Mouse (Mus musculus) urinary bladder, postnatal 36 days (tissue): ENCODE measurements around the gene Dck.

Experiments
- DNase-seq, 2 experiments: peaks; one replicate each; pipeline ENCODE4 v3.0.0; 2022; ENCODE audit warnings: low spot score in 2 of 2, mixed read lengths in 1 of 2

The Dck gene

DNA sequence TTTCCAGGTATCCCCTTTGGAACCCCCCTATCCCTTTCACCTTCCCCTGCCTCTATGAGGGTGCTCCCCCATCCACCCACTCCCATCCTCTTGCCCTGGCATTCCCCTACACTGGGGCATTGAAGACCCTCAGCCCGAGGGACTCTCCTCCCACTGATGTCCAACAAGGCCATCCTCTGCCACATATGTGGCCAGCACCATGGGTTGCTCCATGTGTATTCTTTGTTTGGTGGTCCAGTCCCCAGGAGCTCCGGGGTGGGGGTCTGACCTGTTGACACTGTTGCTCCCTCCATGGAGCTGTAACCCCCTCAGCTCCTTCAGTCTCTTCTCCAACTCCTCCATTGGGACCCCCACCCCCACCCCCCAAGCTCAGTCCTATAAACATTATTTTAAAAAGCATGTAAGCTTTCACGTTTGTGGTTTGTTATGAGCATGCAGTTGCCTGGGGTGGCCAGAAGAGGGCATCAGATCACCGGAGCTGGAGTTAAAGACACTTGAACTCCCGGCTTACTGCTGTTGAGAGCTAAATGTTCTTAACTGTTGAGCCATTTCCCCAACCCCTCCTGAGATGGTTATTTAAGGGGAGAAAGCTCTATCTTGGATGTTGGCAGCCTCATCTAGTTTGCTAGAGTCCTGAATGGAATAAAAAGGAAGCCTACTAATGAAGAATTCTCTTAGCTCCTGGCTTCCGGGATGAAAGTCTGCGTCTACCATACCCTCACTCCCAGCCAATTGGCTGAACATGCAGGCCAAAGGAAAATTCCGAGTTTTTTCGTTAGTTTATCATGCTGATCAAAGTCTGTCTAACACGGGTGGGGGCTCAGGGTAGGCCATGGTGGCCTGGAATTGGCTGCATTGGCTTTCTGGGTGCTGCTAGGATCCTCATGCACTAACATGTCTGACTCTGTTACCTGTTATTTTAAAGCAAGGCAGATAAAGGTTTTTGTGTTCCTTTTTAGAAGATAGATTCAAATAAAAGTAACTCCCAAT, 26.8 kb downstream of the Dck start:
- DNase-seq: peak; percentile 6 to 47

DNA sequence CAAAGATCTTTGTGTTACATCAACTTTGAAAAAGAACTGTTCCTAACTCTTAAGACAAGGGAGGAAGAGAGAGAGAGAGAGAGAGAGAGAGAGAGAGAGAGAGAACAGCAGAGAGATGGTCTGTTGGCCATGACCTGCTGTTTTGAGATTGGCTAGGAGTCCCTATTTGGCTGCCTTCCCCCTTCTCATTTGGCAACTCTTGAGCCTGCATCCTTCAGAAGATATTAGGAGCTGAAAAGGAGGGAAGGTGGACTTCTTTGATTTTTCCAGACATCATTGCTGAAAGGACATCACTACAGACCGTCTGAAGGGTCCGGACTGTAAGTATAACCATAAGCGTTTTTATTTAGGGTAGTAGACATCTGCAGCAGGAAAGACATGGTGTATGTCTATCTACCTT, 28.9 kb downstream of the Dck start:
- DNase-seq: no peak

DNA sequence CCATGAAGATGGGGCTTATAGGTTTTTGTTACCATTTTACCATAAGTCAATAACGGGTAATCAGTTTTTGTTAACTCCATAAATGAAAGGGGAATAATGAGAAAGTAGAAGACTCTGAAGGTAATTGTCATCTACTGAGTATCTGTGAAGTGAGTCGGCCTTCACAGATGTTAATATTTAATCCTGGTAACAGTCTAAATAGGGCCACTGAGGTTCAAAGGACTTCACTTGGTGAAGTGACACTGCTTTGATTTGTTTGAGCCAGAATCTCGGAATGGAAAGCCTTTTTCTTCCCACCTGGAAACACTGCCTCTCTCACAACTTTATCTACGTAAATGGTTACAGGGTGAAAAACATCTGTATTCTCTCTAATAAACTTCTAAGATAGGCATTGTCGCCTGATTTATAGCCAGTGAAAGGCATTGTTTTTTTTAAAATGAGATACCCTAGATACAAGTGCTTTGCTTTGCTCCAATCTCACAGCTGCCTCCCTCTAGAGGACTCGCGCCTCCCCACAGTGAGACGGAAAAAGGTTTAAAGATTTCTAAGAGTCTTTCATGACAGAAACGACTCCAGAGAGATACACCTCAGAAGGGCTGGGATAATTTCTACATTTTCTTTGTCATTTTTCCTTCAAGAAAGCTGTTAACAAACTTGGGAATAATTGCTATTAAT, 31.3 kb downstream of the Dck start:
- no peak for DNase-seq

DNA sequence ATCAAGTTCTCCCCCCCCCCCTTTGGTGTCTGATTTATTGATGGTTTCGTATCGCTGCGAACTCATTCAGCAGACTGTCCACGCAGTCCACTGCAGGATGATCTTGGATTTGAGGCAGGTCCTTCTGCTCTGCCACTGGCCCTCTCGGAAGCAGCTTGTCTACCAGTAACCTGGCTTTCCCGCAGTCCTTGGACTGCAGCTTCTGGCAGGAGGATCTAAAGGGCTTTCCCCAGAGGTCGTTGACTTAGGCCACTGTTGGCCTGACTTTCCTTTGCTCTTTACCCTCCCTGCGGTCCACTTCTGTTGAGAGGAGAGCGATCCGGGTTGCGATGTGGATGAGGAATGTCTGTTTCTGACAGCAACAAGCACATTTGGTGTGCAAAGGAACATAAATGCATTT, 31.8 kb downstream of the Dck start:
- DNase-seq: no peak

DNA sequence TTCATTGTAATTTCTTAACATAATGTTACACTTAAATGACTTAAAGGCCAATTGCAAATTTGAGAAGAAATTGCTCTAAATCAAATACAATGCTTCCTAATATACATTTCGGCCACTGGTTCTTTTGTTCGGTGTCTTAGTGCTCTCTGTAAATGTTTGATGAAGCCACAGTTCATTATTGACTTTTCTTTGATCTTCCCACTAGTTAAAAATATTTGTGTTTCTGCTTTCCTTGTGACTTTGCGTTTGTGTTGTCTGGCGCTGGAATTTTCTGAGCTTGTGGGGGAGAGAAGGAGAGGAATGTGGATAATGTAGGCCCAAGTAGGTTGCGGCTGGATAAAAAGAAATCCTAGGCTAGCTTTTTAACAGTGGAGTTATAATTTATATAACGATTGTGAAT, 32.3 kb downstream of the Dck start:
- no peak for DNase-seq

DNA sequence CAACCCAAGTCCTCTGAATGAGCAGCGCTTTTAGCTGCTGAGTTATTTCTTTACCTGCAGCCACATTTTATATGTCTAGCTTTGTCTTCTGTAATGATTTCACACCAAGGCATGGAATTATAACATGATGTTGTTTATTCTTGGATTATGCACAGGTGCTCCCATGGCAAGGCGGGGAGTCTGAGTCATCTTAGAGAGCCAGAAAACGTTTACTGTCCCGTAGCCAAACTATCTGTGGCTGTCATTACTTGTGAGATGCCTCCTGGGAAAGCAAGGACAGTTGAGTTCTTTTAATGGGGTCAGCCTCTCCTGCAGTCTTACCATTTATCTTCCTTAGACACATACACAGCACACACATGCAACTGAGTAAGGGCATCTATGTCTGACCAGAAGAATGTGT, 40.8 kb downstream of the Dck start:
- no peak for DNase-seq

DNA sequence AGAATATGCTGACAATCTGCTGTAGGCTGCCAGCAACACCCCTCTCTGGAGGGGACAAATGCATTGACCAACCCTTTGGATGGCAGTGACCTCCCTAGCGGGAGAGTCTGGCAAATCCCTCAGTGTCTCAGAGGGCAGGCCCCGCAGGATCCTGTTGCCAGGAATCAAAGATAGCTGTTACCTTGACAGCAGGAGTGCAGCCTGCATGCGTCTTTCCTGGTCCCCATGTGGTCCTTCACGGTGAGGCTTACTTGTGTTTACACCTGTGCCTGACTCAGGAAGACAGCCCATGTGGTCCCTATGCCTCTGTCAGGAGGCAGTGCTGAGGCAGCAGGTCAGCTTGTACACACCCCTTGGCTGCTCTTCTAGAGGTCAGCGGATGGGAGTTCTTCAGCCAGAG, 41.5 kb downstream of the Dck start:
- no peak for DNase-seq

DNA sequence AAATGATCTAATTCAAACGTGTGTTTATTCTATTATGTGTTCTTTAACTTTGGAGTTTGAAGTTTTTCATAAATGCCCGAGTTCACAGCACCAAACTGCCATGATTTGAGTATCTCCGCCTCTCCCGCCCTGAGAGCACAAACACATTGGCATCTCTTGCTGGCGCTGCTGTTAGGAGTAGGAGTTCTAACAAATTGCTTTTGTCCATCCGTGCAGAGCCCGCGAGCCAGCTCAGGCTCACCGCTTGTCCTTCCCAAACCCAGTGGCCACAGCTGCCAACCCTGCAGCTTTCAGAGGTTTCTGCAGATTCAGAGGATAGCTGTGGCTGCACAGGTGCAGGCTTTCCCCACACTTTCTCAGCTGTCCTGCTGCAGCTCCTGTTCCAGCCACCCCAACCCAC, 42.5 kb downstream of the Dck start:
- no peak for DNase-seq

DNA sequence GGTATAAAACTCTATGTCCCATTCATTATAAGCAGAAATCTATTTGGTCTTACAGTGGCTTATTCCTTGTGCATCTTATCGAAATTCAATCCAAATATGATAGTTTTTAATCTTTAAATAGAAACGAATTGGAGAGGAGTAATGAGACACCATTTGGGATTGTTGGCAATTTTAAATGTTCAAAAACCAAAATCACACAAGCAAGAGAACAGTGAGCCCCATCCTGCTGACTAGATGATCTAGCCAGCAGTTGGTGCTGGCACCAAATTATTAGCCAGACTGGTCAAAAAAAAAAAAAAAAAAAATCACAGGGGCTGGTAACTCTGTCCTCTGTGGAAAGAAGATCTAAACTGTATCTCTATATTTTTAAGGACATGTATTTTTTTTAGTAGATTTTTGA, 48.4 kb downstream of the Dck start:
- no peak for DNase-seq

DNA sequence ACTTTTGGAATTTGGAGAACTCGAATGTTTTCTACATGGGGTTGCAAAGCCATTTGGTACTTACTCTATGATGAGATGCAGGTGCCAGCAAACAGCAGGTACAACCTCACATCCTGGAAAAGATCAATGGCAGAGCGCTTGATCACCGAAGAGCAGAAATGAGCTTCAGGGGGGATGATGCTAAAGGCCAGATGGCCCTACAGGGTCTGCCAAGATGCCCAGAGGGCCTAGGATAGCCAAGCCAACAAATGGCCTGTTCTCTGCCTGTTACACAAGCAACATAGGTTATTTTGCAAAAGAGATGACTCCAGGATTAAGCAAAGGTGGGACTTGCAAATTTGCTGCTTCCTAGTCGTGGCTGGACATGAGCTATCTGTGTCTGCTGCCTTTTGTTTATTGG, 49.8 kb downstream of the Dck start:
- DNase-seq: no peak

DNA sequence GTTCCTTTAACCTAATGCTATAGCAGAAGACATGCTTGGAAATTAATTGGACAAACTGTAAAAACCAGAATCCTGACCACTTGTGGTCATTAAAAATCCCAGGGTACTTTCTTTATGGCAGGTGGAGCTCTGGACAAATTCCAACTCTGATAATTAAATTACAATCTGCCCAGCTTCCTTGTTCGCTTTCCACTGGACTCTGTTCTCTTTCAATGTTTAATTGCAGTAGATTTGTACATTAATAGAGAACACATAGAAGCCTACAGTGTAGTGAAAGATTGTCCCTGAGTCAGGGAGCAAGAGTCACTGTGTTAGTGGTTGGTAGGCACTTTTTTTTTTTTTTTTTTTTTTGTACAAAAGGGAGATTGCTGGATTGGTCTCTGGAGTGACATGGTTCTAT, 56.7 kb downstream of the Dck start:
- no peak for DNase-seq

DNA sequence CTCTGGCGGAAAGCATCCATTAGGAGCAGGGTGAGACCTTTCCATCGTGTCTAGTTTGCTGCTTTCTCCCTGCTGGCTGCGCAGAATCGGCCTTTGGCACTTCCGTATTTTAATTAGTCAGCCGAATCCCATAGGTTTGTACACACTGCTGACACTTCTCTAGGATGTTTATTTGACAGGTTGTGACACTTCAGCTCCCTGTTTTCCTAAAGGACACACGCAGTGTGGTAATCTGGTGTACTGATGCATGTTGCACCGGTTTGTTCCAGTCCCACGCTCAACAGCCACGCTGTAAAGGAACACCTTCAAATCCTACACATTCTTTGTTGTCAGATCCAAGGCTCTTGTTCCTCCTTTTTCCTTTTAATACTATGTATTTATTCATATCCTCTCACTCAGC, 60.0 kb downstream of the Dck start:
- DNase-seq: no peak

DNA sequence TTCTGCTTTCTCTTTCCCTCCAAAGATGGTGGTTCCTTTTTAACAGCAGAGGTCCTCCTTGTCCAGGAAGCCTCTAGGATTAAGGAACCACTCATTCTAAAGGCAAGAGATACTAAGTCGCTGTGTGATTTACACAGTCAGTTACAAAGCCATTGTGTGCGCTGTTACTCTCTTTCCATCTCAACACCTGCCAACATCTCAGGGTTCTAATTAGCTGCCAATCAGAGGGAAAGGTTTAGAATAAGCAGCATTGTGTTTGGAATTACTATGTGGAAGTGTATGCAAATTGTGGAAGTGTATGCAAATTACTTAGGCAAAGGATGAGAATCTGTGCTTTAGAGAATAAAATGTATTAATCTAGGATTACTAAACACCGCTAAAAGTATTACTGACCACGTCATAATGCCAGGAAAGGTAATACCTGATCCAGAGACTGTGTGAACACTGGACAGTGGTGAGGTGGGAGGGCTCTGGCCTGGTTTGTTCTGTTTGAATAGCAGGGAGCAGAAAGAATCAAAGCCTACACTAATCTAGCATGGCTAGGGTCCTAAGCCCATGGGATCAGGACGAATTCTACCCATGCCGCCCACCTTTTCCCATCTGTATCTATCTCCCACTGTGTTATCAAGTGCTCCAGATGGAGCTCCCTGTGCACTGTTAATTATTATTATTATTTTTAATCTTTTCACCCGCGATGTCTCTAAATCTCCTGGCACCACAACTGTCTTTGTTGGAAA, 65.2 kb downstream of the Dck start:
- DNase-seq: no peak

DNA sequence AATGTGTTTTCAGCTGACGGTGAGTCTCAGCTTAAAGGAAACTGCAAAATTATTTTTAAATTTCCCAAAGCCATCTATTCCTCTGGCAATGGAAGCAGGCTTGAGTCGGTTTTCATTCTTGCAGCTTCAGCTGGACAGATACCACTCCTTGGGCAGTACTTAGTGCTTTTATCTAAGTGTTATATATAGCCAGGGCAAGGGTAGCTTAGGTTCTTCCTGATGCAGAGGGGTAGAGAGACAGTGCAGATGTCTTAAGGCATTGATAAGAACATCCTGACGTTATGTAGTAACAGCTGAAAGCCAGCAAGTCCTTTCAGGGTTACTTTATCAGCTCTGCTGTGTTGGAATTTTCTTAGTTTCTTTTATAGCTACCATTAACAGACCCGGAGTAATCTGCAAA, 66.1 kb downstream of the Dck start:
- DNase-seq: no peak

DNA sequence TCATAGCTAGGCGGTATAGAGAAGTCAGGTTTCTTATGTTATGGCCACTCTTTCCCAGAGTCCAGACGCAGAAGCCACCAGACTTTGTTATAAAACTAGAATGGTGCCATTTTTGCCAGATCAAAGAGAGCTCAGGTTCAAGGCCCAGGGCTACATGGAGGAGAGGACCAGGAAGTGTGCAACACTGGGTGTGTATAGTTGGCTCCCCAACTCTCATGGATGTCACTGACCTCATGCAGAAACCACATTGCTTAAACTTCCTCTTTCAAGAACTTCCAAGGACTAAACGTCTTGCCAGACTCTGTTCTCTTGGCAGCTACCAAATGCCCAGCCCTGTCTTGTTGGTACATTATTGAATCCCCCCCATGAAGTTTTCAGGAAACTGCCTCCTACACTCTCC, 67.1 kb downstream of the Dck start:
- DNase-seq: no peak
